Mouse (Mus musculus) spleen, adult 2 months (tissue): Measurements from ENCODE around the gene Slc7a5. TPM values are rescaled to one million over a fixed set of nuclear protein-coding genes. Genes with fewer than 3 reads are reported as not detected.

Experiments
- DNase-seq, 2 experiments: peaks; one replicate each; pipeline versions ENCODE4 v3.0.0 to v3.0.0-alpha.2; 2012 to 2021; ENCODE audit warnings: low spot score in 2 of 2, low read depth in 1 of 2
- H3K27ac ChIP-seq: fragments of 200-500 bp; 2 replicates; pipeline ENCODE4 v1.5.1; 2012; ENCODE audit warnings: low read length, inconsistent platforms; ENCODE audit not compliant: insufficient read depth
- H3K27me3 ChIP-seq: fragments of 200-500 bp; 2 replicates; pipeline ENCODE4 v1.6.1; 2012; ENCODE audit warnings: mild to moderate bottlenecking, moderate library complexity, low read length, inconsistent platforms; ENCODE audit not compliant: control insufficient read depth, insufficient read depth
- H3K36me3 ChIP-seq: fragments of 200-500 bp; 2 replicates; pipeline ENCODE4 v1.6.1; 2012; ENCODE audit warnings: mild to moderate bottlenecking, low read length, inconsistent platforms; ENCODE audit not compliant: control insufficient read depth, insufficient read depth
- H3K4me1 ChIP-seq: fragments of 200-500 bp; 2 replicates; pipeline ENCODE4 v1.6.1; 2011; ENCODE audit warnings: inconsistent platforms; ENCODE audit not compliant: control insufficient read depth, insufficient read depth, insufficient read length
- H3K4me3 ChIP-seq: fragments of 200-500 bp; 2 replicates; pipeline ENCODE4 v1.5.1; 2011; ENCODE audit warnings: mild to moderate bottlenecking, inconsistent platforms; ENCODE audit not compliant: insufficient read depth, insufficient read length; ENCODE audit errors: extremely low read depth
- CTCF ChIP-seq: fragments of 200-500 bp; IDR thresholded peaks from 2 replicates; pipeline ENCODE4 v1.5.1; 2011; ENCODE audit warnings: mild to moderate bottlenecking, inconsistent platforms; ENCODE audit not compliant: insufficient read depth, insufficient read length, insufficient replicate concordance; ENCODE audit errors: extremely low read depth
- POLR2A ChIP-seq: fragments of 200-500 bp; IDR thresholded peaks from 2 replicates; pipeline ENCODE4 v1.6.1; 2011; ENCODE audit warnings: low read depth, low read length, inconsistent platforms
- WGBS: fragments of 180-500 bp; shearing (Covaris S2); methylation state at CpG from one replicate; pipeline ENCODE4 v1.1.7; 2018; 5-methylcytosine and 5-hydroxymethylcytosine counted together
- polyA plus RNA-seq: library from polyadenylated mRNA; depleted of rRNA; stranded (reverse); fragments of >200 nt; gene quantifications from 2 replicates; pipeline ENCODE4 v1.2.3, GENCODE M21; 2012

The Slc7a5 gene
- polyA plus RNA-seq, 1 experiment: 45.0 TPM

- DNase-seq: no peak
- 87% methylated on average over 7 of the region's 7 CpGs for WGBS
- no peak overlapping the region for H3K4me3 ChIP-seq
- H3K4me1 ChIP-seq: no peaks in the 10 kb centered on the region
- H3K27ac ChIP-seq: no peak overlapping the region
- peaks cover 1% of the 10 kb centered on the region; the same call in 1 of the 2 replicates for H3K36me3 ChIP-seq
- TF ChIP-seq CTCF: no peak
- TF ChIP-seq POLR2A: no peak
- H3K27me3 ChIP-seq: no peaks in the 10 kb centered on the region
Observed at GRCm38 (mm10) chr8:121895910-121896309, 11.6 kb downstream of the Slc7a5 start.

- no peak for DNase-seq
- Histone ChIP-seq H3K27ac (no peak overlapping the region), H3K4me1 (no peaks in the 10 kb centered on the region), H3K27me3 (no peaks in the 10 kb centered on the region), H3K4me3 (no peak overlapping the region), H3K36me3 (peaks cover 6% of the 10 kb centered on the region; the same call in 1 of the 2 replicates)
- WGBS: 90% methylated on average over 5 of the region's 5 CpGs
- TF ChIP-seq CTCF: no peak
- no peak for TF ChIP-seq POLR2A
Observed at GRCm38 (mm10) chr8:121892875-121893274, 14.6 kb downstream of the Slc7a5 start.

GRCm38 (mm10) chr8:121889810-121890785 lies 17.4 kb downstream of the Slc7a5 start:
- no peak for DNase-seq
- 93% methylated on average over 15 of the region's 15 CpGs for whole genome bisulfite sequencing
- Histone ChIP-seq H3K27ac (no peak overlapping the region), H3K4me3 (no peak overlapping the region), H3K27me3 (no peaks in the 10 kb centered on the region), H3K4me1 (no peaks in the 10 kb centered on the region), H3K36me3 (peaks cover 27% of the 10 kb centered on the region)
- TF ChIP-seq CTCF: no peak
- TF ChIP-seq POLR2A: no peak

GRCm38 (mm10) chr8:121889317-121889716 lies 18.2 kb downstream of the Slc7a5 start:
- H3K27me3 ChIP-seq: no peaks in the 10 kb centered on the region
- peaks cover 33% of the 10 kb centered on the region for H3K36me3 ChIP-seq
- no peak overlapping the region for H3K27ac ChIP-seq
- no peak for DNase-seq
- no peaks in the 10 kb centered on the region for H3K4me1 ChIP-seq
- no peak overlapping the region for H3K4me3 ChIP-seq
- no peak for TF ChIP-seq POLR2A
- 96% methylated on average over 1 of the region's 1 CpGs for WGBS

- peaks cover 41% of the 10 kb centered on the region for H3K36me3 ChIP-seq
- WGBS: 87% methylated on average over 1 of the region's 1 CpGs
- TF ChIP-seq POLR2A (no peak), CTCF (no peak)
- no peaks in the 10 kb centered on the region for H3K27me3 ChIP-seq
- H3K27ac ChIP-seq: no peak overlapping the region
- H3K4me1 ChIP-seq: no peaks in the 10 kb centered on the region
- DNase-seq: no peak
- no peak overlapping the region for H3K4me3 ChIP-seq
Observed at GRCm38 (mm10) chr8:121887547-121887946, 19.9 kb downstream of the Slc7a5 start.

- WGBS: 90% methylated on average over 6 of the region's 6 CpGs
- Histone ChIP-seq H3K27ac (no peak overlapping the region), H3K36me3 (peaks cover 46% of the 10 kb centered on the region), H3K27me3 (no peaks in the 10 kb centered on the region), H3K4me3 (no peak overlapping the region), H3K4me1 (no peaks in the 10 kb centered on the region)
- TF ChIP-seq POLR2A: no peak
- no peak for TF ChIP-seq CTCF
- no peak for DNase-seq
Observed at GRCm38 (mm10) chr8:121885433-121885832, 22.1 kb downstream of the Slc7a5 start.

GRCm38 (mm10) chr8:121885001-121885400 lies 22.5 kb downstream of the Slc7a5 start:
- WGBS: 97% methylated on average over 9 of the region's 9 CpGs
- Histone ChIP-seq H3K36me3 (peaks cover 46% of the 10 kb centered on the region), H3K4me1 (no peaks in the 10 kb centered on the region), H3K4me3 (no peak overlapping the region), H3K27ac (no peak overlapping the region), H3K27me3 (no peaks in the 10 kb centered on the region)
- DNase-seq: no peak
- TF ChIP-seq POLR2A (no peak), CTCF (no peak)
